Mouse (Mus musculus) neutrophil, adult 83 days (primary cell): ENCODE data around the gene Cdc5l. TPM values are rescaled to one million over a fixed set of nuclear protein-coding genes. Genes with fewer than 3 reads are reported as not detected.

ENCODE experiments used
- total RNA-seq, 2 experiments: library from RNA; stranded (reverse); gene quantifications; one replicate each; pipeline ENCODE4 v1.2.4; 2023

Gene Cdc5l
- total RNA-seq, result 10 to 100 TPM; 53.5 to 61.6 TPM

GRCm38 (mm10) chr17:45433419-45434261 lies at the start of gene Cdc5l:
Gene Cdc5l (minus strand): TSS chr17:45433737.

GRCm38 (mm10) chr17:45474669-45475465 lies 41.3 kb upstream of the Cdc5l start, which contains the start of gene Spats1:
Gene Spats1 (minus strand): TSS chr17:45475415.

Other genes starting within 250 kb of the Cdc5l start
- not detected for gene Spats1, start 41.7 kb upstream of the Cdc5l start, total RNA-seq
- 1 to 10 TPM; 4.6 to 6.7 TPM for gene Aars2, start 73.1 kb upstream of the Cdc5l start, total RNA-seq
- not detected for gene Tcte1, start 89.7 kb upstream of the Cdc5l start, total RNA-seq
- not detected for gene Tmem151b, start 115.9 kb upstream of the Cdc5l start, total RNA-seq
- 10 to 100 TPM; 34.6 to 36.3 TPM for gene Nfkbie, start 122.0 kb upstream of the Cdc5l start, total RNA-seq
- gene Slc35b2, start 130.1 kb upstream of the Cdc5l start, total RNA-seq, result 10 to 100 TPM; 35.4 to 35.6 TPM
- gene Hsp90ab1, start 139.5 kb upstream of the Cdc5l start, total RNA-seq, result 100 to 1,000 TPM; 550 to 621 TPM
- gene Slc29a1, start 165.9 kb upstream of the Cdc5l start, total RNA-seq, result 10 to 100 TPM; 42.5 to 43.4 TPM
- gene Mymx, start 168.4 kb upstream of the Cdc5l start, total RNA-seq, result not detected
- under 1 TPM; 0.42 to 0.60 TPM for gene Capn11, start 225.6 kb upstream of the Cdc5l start, total RNA-seq